Mouse (Mus musculus) heart, adult 2 months (tissue): Measurements from ENCODE around the gene M6pr.

ENCODE experiments used
- CTCF ChIP-seq: fragments of 200-600 bp; IDR thresholded peaks from 2 replicates; pipeline ENCODE4 v1.8.1; 2022; ENCODE audit warnings: antibody characterized with exemption, mild to moderate bottlenecking, moderate library complexity
- EP300 ChIP-seq: fragments of 200-500 bp; IDR thresholded peaks from 2 replicates; pipeline ENCODE4 v1.6.1; 2011; ENCODE audit warnings: low read depth, low read length, control low read depth; ENCODE audit not compliant: insufficient read depth
- POLR2A ChIP-seq: fragments of 200-500 bp; IDR thresholded peaks from 2 replicates; pipeline ENCODE4 v1.6.1; 2011; ENCODE audit warnings: mild to moderate bottlenecking, low read depth, low read length, control low read depth; ENCODE audit not compliant: insufficient read depth

- TF ChIP-seq CTCF = no peak
- no peak for TF ChIP-seq EP300
- TF ChIP-seq POLR2A = no peak
These were observed 1.8 kb downstream of the M6pr start for GRCm38 (mm10) chr6:122310187-122310820.
